Mouse (Mus musculus): ENCODE results near the gene Rexo1.

GRCm38 (mm10) chr10:80603364-80603763 lies 42.0 kb upstream of the Rexo1 start:
- no peak for TF ChIP-seq CEBPB (IDR thresholded peaks at IDR 0.05; ENCODE audit: low read depth)
- no peak for TF ChIP-seq CTCF (IDR thresholded peaks at IDR 0.05; ENCODE audit: control insufficient read depth, insufficient read depth, insufficient read length)
- no peak for TF ChIP-seq USF1 (IDR thresholded peaks at IDR 0.05; ENCODE audit: low read depth)
- no peak for TF ChIP-seq MYOD1 (IDR thresholded peaks at IDR 0.05; ENCODE audit: control insufficient read depth, insufficient read length, low read depth)
